Mouse (Mus musculus) forebrain, embryonic 11.5 days (tissue): ENCODE results near the gene Chrm1. TPM values are rescaled to one million over a fixed set of nuclear protein-coding genes. Genes with fewer than 3 reads are reported as not detected.

Experiments used
- ATAC-seq: fragments of 200-750 bp; cut with Nextera tagmentation; replicated peaks from 2 replicates; pipeline ENCODE4 v1.8.0; 2017; ENCODE audit warnings: moderate TSS enrichment; ENCODE audit not compliant: low FRiP score
- DNase-seq: peaks from one replicate; pipeline ENCODE4 v3.0.0-alpha.2; 2017; ENCODE audit warnings: low spot score
- H3K27ac ChIP-seq: fragments of 300-500 bp; sonication (generic); 2 replicates; pipeline ENCODE4 v1.5.1; 2014; ENCODE audit warnings: low read depth, low read length
- H3K27me3 ChIP-seq: fragments of 300-500 bp; sonication (generic); 2 replicates; pipeline ENCODE4 v1.6.1; 2014; ENCODE audit warnings: mild to moderate bottlenecking, low read length, mixed read lengths; ENCODE audit not compliant: control insufficient read depth, insufficient read depth
- H3K36me3 ChIP-seq: fragments of 300-500 bp; sonication (generic); 2 replicates; pipeline ENCODE4 v1.6.1; 2014; ENCODE audit warnings: mild to moderate bottlenecking, low read length, moderate library complexity, mixed read lengths; ENCODE audit not compliant: control insufficient read depth, insufficient read depth
- H3K4me1 ChIP-seq: fragments of 300-500 bp; sonication (generic); replicated peaks from 2 replicates; pipeline ENCODE4 v1.6.1; 2014; ENCODE audit warnings: low read length, mixed read lengths; ENCODE audit not compliant: control insufficient read depth, insufficient read depth
- H3K4me2 ChIP-seq: fragments of 300-500 bp; sonication (generic); 2 replicates; pipeline ENCODE4 v1.6.1; 2014; ENCODE audit warnings: low read depth, mild to moderate bottlenecking, low read length, moderate library complexity, mixed read lengths; ENCODE audit not compliant: severe bottlenecking
- H3K4me3 ChIP-seq: fragments of 300-500 bp; sonication (generic); 2 replicates; pipeline ENCODE4 v1.5.1; 2014; ENCODE audit warnings: low read depth, low read length
- H3K9ac ChIP-seq: fragments of 300-500 bp; sonication (generic); 2 replicates; pipeline ENCODE4 v1.6.1; 2014; ENCODE audit warnings: low read length
- H3K9me3 ChIP-seq: fragments of 300-500 bp; sonication (generic); 2 replicates; pipeline ENCODE4 v1.6.1; 2016; ENCODE audit warnings: low read length, mixed read lengths; ENCODE audit not compliant: control insufficient read depth
- WGBS: fragments of 180-500 bp; shearing (Covaris S2); extraction: QIAGEN DNeasy Blood & Tissue Kit; methylation state at CpG from one replicate; pipeline ENCODE4 v1.1.7; 2014; 5-methylcytosine and 5-hydroxymethylcytosine counted together
- polyA plus RNA-seq: library from polyadenylated mRNA; unstranded; fragments of >200 nt; fragmentation: Nextera tagmentation; extraction: Ambion mirVana; gene quantifications from 2 replicates; pipeline ENCODE4 v1.2.1, GENCODE M21; 2014

Chrm1 gene
- polyA plus RNA-seq, 1 experiment from 2014 or later = 0.13 TPM

GRCm38 (mm10) chr19:8646393-8646792 is 17.2 kb upstream of the Chrm1 start:
- DNase-seq (no peak), ATAC-seq (no peak)
- H3K27ac ChIP-seq = no peak overlapping the region
- H3K9ac ChIP-seq = no peak overlapping the region
- 79% methylated on average over 2 of the region's 2 CpGs for WGBS
- no peaks in the 10 kb centered on the region for H3K4me1 ChIP-seq
- H3K4me2 ChIP-seq = no peak overlapping the region
- no peaks in the 10 kb centered on the region for H3K36me3 ChIP-seq
- H3K4me3 ChIP-seq = no peak overlapping the region
- H3K27me3 ChIP-seq = no peaks in the 10 kb centered on the region
- H3K9me3 ChIP-seq = no peaks in the 10 kb centered on the region

DNA sequence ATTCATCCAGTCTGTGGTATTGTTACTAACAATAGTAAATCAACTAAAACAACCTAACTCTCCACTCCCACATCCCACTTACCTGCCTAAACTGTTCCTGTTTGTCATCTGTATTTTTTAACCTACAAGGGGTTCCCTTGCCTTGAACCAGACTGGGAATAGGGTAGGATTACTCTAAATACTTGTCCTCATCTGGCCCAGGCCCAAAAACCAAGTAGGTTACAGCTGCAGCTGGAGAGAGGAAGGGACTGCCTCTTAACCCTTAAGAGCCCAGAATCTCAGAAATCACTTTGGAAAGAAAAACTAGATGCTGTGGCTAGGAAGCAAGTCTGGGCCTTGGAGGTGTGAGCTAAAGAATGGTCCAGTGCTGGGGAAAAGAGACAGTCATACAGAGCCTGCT is 7.8 kb upstream of the Chrm1 start:
- no peaks in the 10 kb centered on the region for H3K9me3 ChIP-seq
- ATAC-seq = no peak

GRCm38 (mm10) chr19:8656341-8656740 is 7.2 kb upstream of the Chrm1 start:
- Histone ChIP-seq H3K4me1 (no peaks in the 10 kb centered on the region), H3K27me3 (no peaks in the 10 kb centered on the region), H3K9ac (no peak overlapping the region), H3K4me3 (no peak overlapping the region), H3K4me2 (no peak overlapping the region), H3K36me3 (no peaks in the 10 kb centered on the region), H3K27ac (no peak overlapping the region), H3K9me3 (no peaks in the 10 kb centered on the region)
- ATAC-seq = no peak
- 83% methylated on average over 4 of the region's 4 CpGs for WGBS
- no peak for DNase-seq

More for the DNA sequence above, 7.8 kb upstream of the Chrm1 start:
- no peaks in the 10 kb centered on the region for H3K36me3 ChIP-seq
- no peak overlapping the region for H3K27ac ChIP-seq
- no peak overlapping the region for H3K4me3 ChIP-seq
- no peaks in the 10 kb centered on the region for H3K27me3 ChIP-seq
- no peak for DNase-seq
- H3K9ac ChIP-seq = no peak overlapping the region
- H3K4me2 ChIP-seq = no peak overlapping the region
- H3K4me1 ChIP-seq = no peaks in the 10 kb centered on the region

DNA sequence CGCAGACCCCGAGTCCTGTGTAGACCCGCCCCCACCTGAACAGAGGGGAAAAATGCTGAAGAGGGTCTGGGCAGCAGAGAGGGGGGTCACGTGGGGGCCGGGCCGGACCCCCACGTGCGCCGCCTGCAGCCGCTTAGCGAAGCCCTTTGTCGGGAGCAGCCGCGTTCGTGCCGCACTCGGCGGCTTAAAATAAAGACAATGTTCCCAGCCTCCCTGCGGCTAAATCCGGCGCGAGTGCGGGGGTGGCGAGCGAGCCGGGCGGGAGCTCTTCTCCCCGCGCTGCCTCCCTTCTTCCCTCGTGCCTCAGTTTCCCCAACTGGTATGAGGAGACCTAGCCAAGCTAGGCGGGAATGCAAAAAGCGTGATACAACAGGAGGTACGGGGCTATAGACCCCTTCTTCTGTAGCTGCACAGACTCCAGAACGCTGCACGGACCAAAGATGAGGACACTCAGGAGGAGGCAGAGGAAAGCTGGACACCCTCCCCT is 1.7 kb upstream of the Chrm1 start:
- whole genome bisulfite sequencing = under 1% methylated on average over 35 of the region's 35 CpGs
- DNase-seq = peak; percentile 78
- peak; percentile 84 for ATAC-seq
- no peaks in the 10 kb centered on the region; the same call in 1 of the 2 replicates for H3K4me1 ChIP-seq
- H3K4me2 ChIP-seq = peak overlapping the region; percentile 85
- H3K27ac ChIP-seq = no peak overlapping the region
- no peaks in the 10 kb centered on the region for H3K9me3 ChIP-seq
- peak overlapping the region; percentile 67 for H3K9ac ChIP-seq
- H3K36me3 ChIP-seq = no peaks in the 10 kb centered on the region
- peak overlapping the region; percentile 37 for H3K4me3 ChIP-seq
- peaks cover 2% of the 10 kb centered on the region; the same call in 1 of the 2 replicates for H3K27me3 ChIP-seq

DNA sequence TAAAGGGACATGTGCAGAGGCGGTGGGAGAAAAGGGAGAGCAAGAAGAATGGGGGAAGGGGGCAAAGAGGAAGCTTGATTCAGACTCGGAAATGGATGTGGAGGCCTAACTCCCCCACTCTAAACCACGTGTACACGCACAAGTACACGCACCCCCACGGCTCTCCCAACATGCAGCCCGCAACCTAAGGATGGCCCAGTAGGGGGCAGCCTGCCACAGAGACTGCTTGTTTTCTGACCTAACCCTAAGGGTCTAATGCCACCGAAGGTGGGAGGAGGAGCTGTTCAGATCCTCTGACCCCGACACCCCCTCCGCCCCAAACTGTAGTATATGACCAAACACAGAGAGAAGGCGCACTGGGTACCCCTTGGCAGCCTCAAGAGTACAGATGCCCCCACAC is 1.3 kb upstream of the Chrm1 start:
- H3K9ac ChIP-seq = peak overlapping the region; percentile 67
- DNase-seq (peak; percentile 82), ATAC-seq (peak; percentile 73)
- H3K4me3 ChIP-seq = peak overlapping the region; percentile 37
- no peaks in the 10 kb centered on the region; the same call in 1 of the 2 replicates for H3K4me1 ChIP-seq
- no peaks in the 10 kb centered on the region for H3K9me3 ChIP-seq
- peaks cover 2% of the 10 kb centered on the region; the same call in 1 of the 2 replicates for H3K27me3 ChIP-seq
- no peaks in the 10 kb centered on the region for H3K36me3 ChIP-seq
- 1% methylated on average over 11 of the region's 11 CpGs for WGBS
- H3K4me2 ChIP-seq = peak overlapping the region; percentile 85
- no peak overlapping the region for H3K27ac ChIP-seq

DNA sequence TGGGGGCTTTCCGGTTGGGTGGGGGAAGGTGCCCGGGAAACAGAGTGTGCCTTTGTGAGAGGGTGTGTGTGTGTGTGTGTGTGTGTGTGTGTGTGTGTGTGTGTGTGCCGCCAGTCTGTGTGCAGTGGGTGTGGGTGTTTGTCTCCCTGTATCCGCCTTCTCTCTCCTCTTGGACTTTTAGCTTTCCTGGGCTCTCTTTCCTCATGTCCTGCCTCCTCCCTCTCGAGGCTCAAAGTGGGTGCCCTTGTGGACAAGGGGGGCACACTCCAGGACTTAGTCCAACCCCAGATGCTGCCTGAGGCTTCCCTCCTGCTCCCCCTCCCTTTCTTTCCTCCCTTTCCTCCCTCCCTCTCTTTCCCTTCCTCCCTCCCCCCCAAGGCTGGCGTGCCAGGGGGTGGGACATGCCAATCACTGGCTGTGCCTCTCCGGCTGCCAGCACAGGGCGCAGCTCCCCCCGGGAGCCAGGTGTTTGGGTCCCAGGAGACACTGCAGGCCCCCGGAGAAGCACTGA is 377 bp downstream of the Chrm1 start:
- ATAC-seq (no peak), DNase-seq (no peak)
- 61% methylated on average over 9 of the region's 10 CpGs for WGBS
- H3K4me1 ChIP-seq = no peaks in the 10 kb centered on the region; the same call in 1 of the 2 replicates
- no peaks in the 10 kb centered on the region for H3K9me3 ChIP-seq
- peaks cover 2% of the 10 kb centered on the region; the same call in 1 of the 2 replicates for H3K27me3 ChIP-seq
- H3K4me3 ChIP-seq = no peak overlapping the region
- H3K27ac ChIP-seq = no peak overlapping the region
- no peaks in the 10 kb centered on the region for H3K36me3 ChIP-seq
- no peak overlapping the region for H3K9ac ChIP-seq
- H3K4me2 ChIP-seq = no peak overlapping the region

DNA sequence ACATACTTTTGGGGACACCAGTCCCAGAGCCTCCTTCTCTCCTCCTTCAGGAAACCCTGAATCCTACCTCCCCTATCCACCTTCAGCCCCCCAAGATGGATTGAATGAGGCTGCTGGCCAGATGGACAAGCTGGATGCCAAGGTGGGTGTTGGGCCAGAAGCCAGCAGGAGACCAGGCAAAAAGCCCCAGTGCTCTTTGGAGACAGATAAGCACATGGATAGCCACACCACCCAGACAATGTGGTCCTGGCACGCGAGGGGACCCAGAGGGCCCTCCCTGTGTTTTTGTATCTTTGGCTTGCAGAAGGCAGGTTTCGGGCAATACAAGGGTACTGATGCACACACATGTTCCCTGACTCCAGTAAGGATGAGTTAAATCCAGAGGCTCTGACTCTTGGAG is 1.3 kb downstream of the Chrm1 start:
- no peak overlapping the region for H3K4me2 ChIP-seq
- no peak overlapping the region for H3K4me3 ChIP-seq
- H3K27me3 ChIP-seq = peaks cover 2% of the 10 kb centered on the region; the same call in 1 of the 2 replicates
- no peaks in the 10 kb centered on the region; the same call in 1 of the 2 replicates for H3K4me1 ChIP-seq
- WGBS = 94% methylated on average over 3 of the region's 3 CpGs
- DNase-seq (peak; percentile 36), ATAC-seq (no peak)
- no peaks in the 10 kb centered on the region for H3K36me3 ChIP-seq
- no peak overlapping the region for H3K9ac ChIP-seq
- no peak overlapping the region for H3K27ac ChIP-seq
- no peaks in the 10 kb centered on the region for H3K9me3 ChIP-seq

GRCm38 (mm10) chr19:8665746-8666145 is 2.2 kb downstream of the Chrm1 start:
- no peak for ATAC-seq

DNA sequence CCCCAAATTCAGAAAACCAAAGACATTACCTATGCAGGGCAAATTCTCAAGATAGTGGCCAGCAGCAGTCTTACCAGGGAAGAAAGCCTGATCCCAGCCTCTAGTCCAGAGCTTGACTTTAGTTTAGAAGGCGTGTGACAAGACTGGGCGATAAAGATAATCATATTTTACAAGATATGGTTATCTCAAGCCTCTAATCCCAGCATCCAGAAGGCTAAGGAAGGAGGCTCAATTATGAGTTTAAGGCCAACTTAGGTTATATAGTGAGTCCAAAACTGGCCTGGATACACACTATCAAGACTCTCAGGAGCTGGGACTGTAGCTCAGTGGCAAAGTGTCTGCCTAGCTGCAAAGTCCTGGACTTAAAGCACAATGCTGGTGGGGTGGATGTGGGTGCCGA is 9.3 kb downstream of the Chrm1 start:
- Histone ChIP-seq H3K4me2 (no peak overlapping the region), H3K4me3 (no peak overlapping the region), H3K4me1 (no peaks in the 10 kb centered on the region), H3K9me3 (no peaks in the 10 kb centered on the region), H3K27ac (no peak overlapping the region), H3K36me3 (no peaks in the 10 kb centered on the region), H3K27me3 (no peaks in the 10 kb centered on the region), H3K9ac (no peak overlapping the region)
- DNase-seq (no peak), ATAC-seq (no peak)
- WGBS = 90% methylated on average over 3 of the region's 3 CpGs

More at GRCm38 (mm10) chr19:8665746-8666145, 2.2 kb downstream of the Chrm1 start:
- H3K4me2 ChIP-seq = no peak overlapping the region
- no peaks in the 10 kb centered on the region for H3K36me3 ChIP-seq
- H3K9ac ChIP-seq = no peak overlapping the region
- H3K27ac ChIP-seq = no peak overlapping the region
- H3K27me3 ChIP-seq = peaks cover 2% of the 10 kb centered on the region; the same call in 1 of the 2 replicates
- H3K4me1 ChIP-seq = no peaks in the 10 kb centered on the region; the same call in 1 of the 2 replicates
- WGBS = 54% methylated on average over 5 of the region's 5 CpGs
- no peaks in the 10 kb centered on the region for H3K9me3 ChIP-seq
- DNase-seq = no peak
- no peak overlapping the region for H3K4me3 ChIP-seq
